Mouse (Mus musculus) MEL (cell line): ENCODE results near the gene Mrps11.

Source experiments
- CHD2 ChIP-seq: IDR thresholded peaks from 2 replicates; pipeline ENCODE4 v1.6.1; 2011; ENCODE audit warnings: low read length, improper control_type of control experiment
- CTCF ChIP-seq, 3 experiments: IDR thresholded peaks in 2 of 3; conservative IDR thresholded peaks in 1 of 3; 2 replicates each; pipeline ENCODE4 v1.5.1; 2011 to 2012; ENCODE audit warnings: low read length in 3 of 3, low read depth in 2 of 3, mild to moderate bottlenecking in 2 of 3, improper control_type of control experiment in 1 of 3, inconsistent platforms in 1 of 3, mixed read lengths in 1 of 3, moderate library complexity in 1 of 3; ENCODE audit not compliant: control insufficient read depth in 1 of 3, insufficient read depth in 1 of 3, poor library complexity in 1 of 3, severe bottlenecking in 1 of 3
- ELF1 ChIP-seq: IDR thresholded peaks from 2 replicates; pipeline ENCODE4 v1.6.1; 2014; ENCODE audit warnings: low read depth, mild to moderate bottlenecking, inconsistent platforms, low read length, improper control_type of control experiment, moderate library complexity
- EP300 ChIP-seq, 2 experiments: IDR thresholded peaks; 2 replicates each; pipeline ENCODE4 v1.6.1; 2011; ENCODE audit warnings: improper control_type of control experiment in 2 of 2, low read length in 2 of 2, low read depth in 1 of 2, mild to moderate bottlenecking in 1 of 2
- MYC ChIP-seq: IDR thresholded peaks from 2 replicates; pipeline ENCODE4 v1.6.1; 2011; ENCODE audit warnings: low read depth, mild to moderate bottlenecking, low read length, improper control_type of control experiment, moderate library complexity
- NELFE ChIP-seq: IDR thresholded peaks from 2 replicates; pipeline ENCODE4 v1.6.1; 2011; ENCODE audit warnings: low read depth, low read length, improper control_type of control experiment
- POLR2A ChIP-seq, 2 experiments: IDR thresholded peaks; 2 replicates each; pipeline ENCODE4 v1.6.1; 2011 to 2012; ENCODE audit warnings: low read length in 2 of 2, mild to moderate bottlenecking in 2 of 2, control low read depth in 1 of 2, improper control_type of control experiment in 1 of 2, low read depth in 1 of 2, moderate library complexity in 1 of 2; ENCODE audit not compliant: control insufficient read depth in 1 of 2, insufficient read depth in 1 of 2, poor library complexity in 1 of 2
- POLR2AphosphoS5 ChIP-seq: IDR thresholded peaks from 2 replicates; pipeline ENCODE4 v1.6.1; 2012; ENCODE audit warnings: low read depth, borderline replicate concordance, mild to moderate bottlenecking, inconsistent platforms, low read length, moderate library complexity, mixed read lengths
- RCOR1 ChIP-seq: IDR thresholded peaks from 2 replicates; pipeline ENCODE4 v1.6.1; 2012; ENCODE audit warnings: low read depth, mild to moderate bottlenecking, inconsistent platforms, low read length, improper control_type of control experiment
- SIN3A ChIP-seq: IDR thresholded peaks from 2 replicates; pipeline ENCODE4 v1.6.1; 2012; ENCODE audit warnings: low read length, improper control_type of control experiment, inconsistent platforms
- TCF12 ChIP-seq: IDR thresholded peaks from 2 replicates; pipeline ENCODE4 v1.6.1; 2014; ENCODE audit warnings: low read depth, mild to moderate bottlenecking, inconsistent platforms, low read length, improper control_type of control experiment, moderate library complexity
- UBTF ChIP-seq: IDR thresholded peaks from 2 replicates; pipeline ENCODE4 v1.6.1; 2012; ENCODE audit warnings: low read depth, mild to moderate bottlenecking, inconsistent platforms, low read length, improper control_type of control experiment, moderate library complexity, borderline replicate concordance; ENCODE audit not compliant: insufficient read depth
- USF2 ChIP-seq, 2 experiments: IDR thresholded peaks; 2 replicates each; pipeline ENCODE4 v1.6.1; 2011 to 2012; ENCODE audit warnings: improper control_type of control experiment in 2 of 2, low read length in 2 of 2, borderline replicate concordance in 1 of 2, inconsistent platforms in 1 of 2, low read depth in 1 of 2, mild to moderate bottlenecking in 1 of 2; ENCODE audit not compliant: insufficient read depth in 1 of 2

GRCm38 (mm10) chr7:78743731-78744385 lies 39.1 kb upstream of the Mrps11 start:
- TF ChIP-seq CTCF (IDR thresholded peaks at IDR 0.05 in 2 of 3, conservative IDR thresholded peaks at IDR 0.05 in 1 of 3; ENCODE audit: control insufficient read depth in 1 of 3, insufficient read depth in 1 of 3, low read depth in 2 of 3, low read length in 3 of 3, poor library complexity in 1 of 3, severe bottlenecking in 1 of 3) (no peak), CHD2 (no peak), EP300 (IDR thresholded peaks at IDR 0.05; ENCODE audit: low read depth in 1 of 2, low read length in 2 of 2) (no peak), RCOR1 (no peak), SIN3A (no peak), UBTF (no peak), POLR2AphosphoS5 (no peak), NELFE (no peak), POLR2A (IDR thresholded peaks at IDR 0.05; ENCODE audit: control insufficient read depth in 1 of 2, insufficient read depth in 1 of 2, low read depth in 1 of 2, low read length in 2 of 2, poor library complexity in 1 of 2) (no peak), USF2 (IDR thresholded peaks at IDR 0.05; ENCODE audit: borderline replicate concordance in 1 of 2, insufficient read depth in 1 of 2, low read depth in 1 of 2, low read length in 2 of 2) (no peak), TCF12 (no peak), ELF1 (no peak), MYC (no peak)
